Mouse (Mus musculus): ENCODE measurements around the gene Acaa1a. TPM values are rescaled to one million over a fixed set of nuclear protein-coding genes. Genes with fewer than 3 reads are reported as not detected.

The Acaa1a gene
- polyA plus RNA-seq, 1 experiment from 2014 or later = 125 TPM

GRCm38 (mm10) chr9:119340909-119341816 is 1.7 kb downstream of the Acaa1a start, which contains the start of gene Myd88:
Gene Myd88 (minus strand): TSS chr9:119341411.
- Histone ChIP-seq H3K27ac (replicated peaks) (peak within 1 kb of the TSS; percentile 92), H3K9me3 (no peaks in the 10 kb centered on the region), H3K4me1 (replicated peaks) (peaks cover 33% of the 10 kb centered on the region), H3K4me3 (peak within 1 kb of the TSS; percentile 93), H3K9ac (peak within 1 kb of the TSS; percentile 94), H3K36me3 (peaks cover 24% of the 10 kb centered on the region), H3K4me2 (peak within 1 kb of the TSS; percentile 83), H3K27me3 (0 out of 2 replicates have a peak, but pooled peaks cover 4% of the 10 kb centered on the region)
- peak; percentile 97 for ATAC-seq (ENCODE audit: low FRiP score, low read depth)
- under 1% methylated on average over 52 of the region's 68 CpGs for WGBS

DNA sequence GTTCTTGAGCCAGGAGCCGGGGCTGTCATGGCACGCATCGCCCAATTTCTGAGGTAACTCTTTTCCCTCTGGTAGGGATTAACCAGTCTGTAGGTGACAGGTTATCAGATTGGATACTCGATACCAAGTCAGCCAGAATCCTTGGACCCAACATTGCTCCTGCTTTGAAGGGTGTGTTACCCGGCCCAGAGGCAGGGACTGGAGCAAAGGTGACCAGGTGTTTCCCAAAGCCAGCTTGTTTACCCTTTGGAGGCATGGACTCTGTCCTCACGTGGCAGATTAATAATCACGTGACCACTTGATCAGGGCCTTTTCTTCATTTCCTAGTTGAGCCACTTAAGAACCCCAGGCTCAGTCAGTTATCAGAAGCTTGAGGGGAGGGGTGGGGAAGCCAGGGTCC is 3.3 kb downstream of the Acaa1a start:
- ATAC-seq (ENCODE audit: low FRiP score, low read depth) = no peak
- Histone ChIP-seq H3K27ac (replicated peaks) (no peak overlapping the region), H3K9ac (no peak overlapping the region; the same call in 1 of the 2 replicates), H3K27me3 (0 out of 2 replicates have a peak, but pooled peaks cover 4% of the 10 kb centered on the region), H3K4me2 (peak overlapping the region; percentile 83; the same call in 1 of the 2 replicates), H3K4me1 (replicated peaks) (peaks cover 33% of the 10 kb centered on the region), H3K9me3 (no peaks in the 10 kb centered on the region), H3K4me3 (peak overlapping the region; percentile 93; the same call in 1 of the 2 replicates), H3K36me3 (peaks cover 37% of the 10 kb centered on the region)
- WGBS = 92% methylated on average over 7 of the region's 7 CpGs

DNA sequence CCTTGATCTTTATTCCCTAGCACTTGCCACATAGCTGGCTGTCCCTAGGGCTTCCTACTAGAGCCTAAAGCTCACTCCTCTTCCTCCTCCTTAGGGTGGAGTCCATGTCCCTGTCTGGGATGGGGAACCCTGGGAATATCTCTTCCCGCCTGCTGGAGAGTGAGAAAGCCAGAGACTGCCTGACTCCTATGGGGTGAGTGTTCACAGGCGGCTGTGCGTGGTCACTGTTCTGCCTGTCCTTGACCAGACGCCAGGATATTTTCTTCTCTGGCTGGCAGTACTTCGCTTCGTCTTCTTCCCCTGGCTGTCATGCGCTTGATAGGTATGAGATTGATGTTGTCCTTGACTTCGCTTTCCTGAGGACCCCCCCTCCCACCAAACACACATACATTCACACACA is 6.9 kb downstream of the Acaa1a start:
- Histone ChIP-seq H3K4me1 (replicated peaks) (peaks cover 15% of the 10 kb centered on the region), H3K36me3 (peaks cover 55% of the 10 kb centered on the region), H3K4me3 (no peak overlapping the region), H3K27me3 (no peaks in the 10 kb centered on the region), H3K9ac (no peak overlapping the region), H3K27ac (replicated peaks) (no peak overlapping the region), H3K9me3 (no peaks in the 10 kb centered on the region), H3K4me2 (no peak overlapping the region)
- WGBS = 96% methylated on average over 8 of the region's 8 CpGs
- no peak for ATAC-seq (ENCODE audit: low FRiP score, low read depth)

DNA sequence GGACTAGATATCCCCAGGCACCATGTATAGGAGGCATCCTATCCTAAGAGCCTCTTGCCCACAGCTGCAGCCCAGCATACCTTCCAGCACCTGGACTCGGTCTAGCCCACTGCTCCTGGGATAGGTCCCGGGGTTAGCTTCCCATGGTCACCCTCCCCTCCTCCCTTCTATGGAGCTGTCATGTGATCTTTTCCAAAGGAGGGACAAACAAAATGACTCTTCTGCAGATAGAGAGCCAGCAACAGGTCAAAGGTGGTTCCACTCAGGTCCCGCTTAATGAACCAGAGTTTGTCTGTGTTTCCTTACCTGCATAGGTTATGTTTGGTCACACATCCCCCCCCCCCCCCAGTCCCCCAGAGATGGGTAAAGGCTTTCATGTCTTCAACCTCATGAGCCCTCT is 11.1 kb downstream of the Acaa1a start:
- Histone ChIP-seq H3K4me2 (no peak overlapping the region), H3K27ac (replicated peaks) (no peak overlapping the region), H3K27me3 (no peaks in the 10 kb centered on the region), H3K36me3 (peaks cover 38% of the 10 kb centered on the region), H3K4me1 (replicated peaks) (no peaks in the 10 kb centered on the region), H3K4me3 (no peak overlapping the region), H3K9ac (no peak overlapping the region), H3K9me3 (no peaks in the 10 kb centered on the region)
- WGBS = 91% methylated on average over 3 of the region's 3 CpGs
- ATAC-seq (ENCODE audit: low FRiP score, low read depth) = no peak

GRCm38 (mm10) chr9:119350947-119351705 is 11.7 kb downstream of the Acaa1a start:
- peaks cover 33% of the 10 kb centered on the region for H3K36me3 ChIP-seq
- WGBS = 92% methylated on average over 10 of the region's 10 CpGs

DNA sequence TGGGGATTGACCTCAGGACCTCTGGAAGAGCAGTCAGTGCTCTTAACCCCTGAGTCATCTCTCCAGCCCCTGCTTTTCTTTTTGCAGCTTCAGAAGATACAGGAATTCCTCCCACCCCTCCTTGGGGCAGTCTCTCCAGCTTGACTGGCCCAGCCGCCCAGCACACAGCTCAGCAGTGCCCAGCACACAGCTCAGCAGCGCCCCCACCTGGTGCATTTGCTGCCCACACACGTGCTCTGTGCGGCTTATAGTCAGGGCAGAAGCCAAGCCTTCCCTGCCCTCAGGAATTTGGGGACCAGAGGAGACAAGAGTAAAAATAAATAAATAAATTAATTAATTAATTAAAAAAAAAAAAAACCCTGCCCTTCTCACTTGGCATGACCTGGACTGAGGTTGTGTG is 12.6 kb downstream of the Acaa1a start:
- no peak overlapping the region for H3K4me3 ChIP-seq
- H3K27me3 ChIP-seq = no peaks in the 10 kb centered on the region
- no peak overlapping the region for H3K27ac ChIP-seq (replicated peaks)
- peaks cover 26% of the 10 kb centered on the region for H3K36me3 ChIP-seq
- no peak overlapping the region for H3K9ac ChIP-seq
- H3K4me2 ChIP-seq = no peak overlapping the region
- ATAC-seq (ENCODE audit: low FRiP score, low read depth) = peak; percentile 64; the same call in 1 of the 2 replicates
- WGBS = 24% methylated on average over 4 of the region's 4 CpGs
- H3K4me1 ChIP-seq (replicated peaks) = no peaks in the 10 kb centered on the region
- H3K9me3 ChIP-seq = no peaks in the 10 kb centered on the region

More at GRCm38 (mm10) chr9:119350947-119351705, 11.7 kb downstream of the Acaa1a start:
- no peak for ATAC-seq (ENCODE audit: low FRiP score, low read depth)
- Histone ChIP-seq H3K27ac (replicated peaks) (no peak overlapping the region), H3K9ac (no peak overlapping the region), H3K4me2 (no peak overlapping the region), H3K27me3 (no peaks in the 10 kb centered on the region), H3K9me3 (no peaks in the 10 kb centered on the region), H3K4me3 (no peak overlapping the region), H3K4me1 (replicated peaks) (no peaks in the 10 kb centered on the region)

- Histone ChIP-seq H3K9ac (no peak overlapping the region), H3K27me3 (no peaks in the 10 kb centered on the region), H3K27ac (replicated peaks) (no peak overlapping the region), H3K9me3 (no peaks in the 10 kb centered on the region), H3K36me3 (peaks cover 14% of the 10 kb centered on the region), H3K4me2 (no peak overlapping the region), H3K4me3 (no peak overlapping the region), H3K4me1 (replicated peaks) (peaks cover 8% of the 10 kb centered on the region)
- WGBS = 75% methylated on average over 6 of the region's 6 CpGs
- no peak for ATAC-seq (ENCODE audit: low FRiP score, low read depth)
Observed at GRCm38 (mm10) chr9:119353926-119354325, 14.4 kb downstream of the Acaa1a start.

DNA sequence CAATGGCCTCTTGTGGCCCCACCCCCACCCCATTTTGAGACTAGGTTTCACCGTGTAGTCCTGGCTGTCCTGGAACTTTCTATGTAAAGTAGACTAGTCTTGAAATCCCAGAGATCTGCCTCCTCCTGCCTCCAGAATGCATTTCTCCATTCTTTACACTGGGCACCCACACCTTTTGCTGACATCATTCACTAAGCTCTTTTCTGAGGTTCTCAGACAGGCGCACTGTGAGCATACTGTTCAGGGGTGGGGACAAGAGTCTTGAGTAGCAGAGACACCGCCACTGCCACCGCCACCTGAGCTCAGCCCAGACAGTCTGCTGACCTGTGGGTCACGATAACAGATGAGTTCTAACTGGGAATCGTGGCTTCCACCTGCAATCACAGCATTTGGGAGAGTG is 16.5 kb downstream of the Acaa1a start:
- Histone ChIP-seq H3K27ac (replicated peaks) (no peak overlapping the region), H3K4me3 (no peak overlapping the region), H3K36me3 (peaks cover 6% of the 10 kb centered on the region), H3K4me1 (replicated peaks) (peaks cover 8% of the 10 kb centered on the region), H3K4me2 (no peak overlapping the region), H3K27me3 (no peaks in the 10 kb centered on the region), H3K9ac (no peak overlapping the region), H3K9me3 (no peaks in the 10 kb centered on the region)
- ATAC-seq (ENCODE audit: low FRiP score, low read depth) = no peak
- 77% methylated on average over 6 of the region's 6 CpGs for WGBS

GRCm38 (mm10) chr9:119357331-119358057 is 18.0 kb downstream of the Acaa1a start, which contains the start of gene Xylb:
Gene Xylb (plus strand): TSS chr9:119357381.
- Histone ChIP-seq H3K9ac (peak within 1 kb of the TSS; percentile 62), H3K36me3 (no peaks in the 10 kb centered on the region; the same call in 1 of the 2 replicates), H3K27ac (replicated peaks) (no peak within 1 kb of the TSS), H3K4me1 (replicated peaks) (peaks cover 8% of the 10 kb centered on the region), H3K4me2 (peak within 1 kb of the TSS; percentile 82), H3K27me3 (no peaks in the 10 kb centered on the region), H3K4me3 (peak within 1 kb of the TSS; percentile 79), H3K9me3 (no peaks in the 10 kb centered on the region)
- 2% methylated on average over 65 of the region's 65 CpGs for WGBS
- ATAC-seq (ENCODE audit: low FRiP score, low read depth) = peak; percentile 89

GRCm38 (mm10) chr9:119358058-119358429 is 18.6 kb downstream of the Acaa1a start:
- 34% methylated on average over 9 of the region's 9 CpGs for WGBS
- Histone ChIP-seq H3K4me2 (peak overlapping the region; percentile 82), H3K4me1 (replicated peaks) (peaks cover 8% of the 10 kb centered on the region), H3K9me3 (no peaks in the 10 kb centered on the region), H3K36me3 (no peaks in the 10 kb centered on the region; the same call in 1 of the 2 replicates), H3K9ac (0 out of 2 replicates have a peak overlapping the region, but pooled peaks have one; percentile 62), H3K27ac (replicated peaks) (no peak overlapping the region), H3K4me3 (peak overlapping the region; percentile 79), H3K27me3 (no peaks in the 10 kb centered on the region)
- ATAC-seq (ENCODE audit: low FRiP score, low read depth) = no peak

DNA sequence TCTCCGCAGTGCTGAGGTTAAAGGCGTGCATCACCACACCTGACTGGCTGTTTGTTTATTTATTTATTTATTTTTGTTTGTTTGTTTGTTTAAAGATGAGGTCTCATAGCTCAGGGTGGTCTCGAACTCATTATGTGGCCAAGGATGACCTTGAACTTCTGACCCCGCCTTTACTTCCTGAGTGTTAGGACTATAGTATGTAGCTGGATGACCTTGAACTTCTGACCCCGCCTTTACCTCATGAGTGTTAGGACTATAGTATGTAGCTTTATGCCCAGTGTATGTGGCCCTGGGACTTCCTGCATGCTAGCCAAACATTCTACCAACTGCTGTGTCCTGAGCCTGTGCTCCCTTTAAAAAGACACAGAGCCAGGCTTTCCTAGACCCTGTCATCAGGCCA is 21.9 kb downstream of the Acaa1a start:
- WGBS = 94% methylated on average over 5 of the region's 5 CpGs
- H3K27me3 ChIP-seq = no peaks in the 10 kb centered on the region
- peaks cover 8% of the 10 kb centered on the region for H3K4me1 ChIP-seq (replicated peaks)
- ATAC-seq (ENCODE audit: low FRiP score, low read depth) = no peak
- no peaks in the 10 kb centered on the region for H3K9me3 ChIP-seq
- H3K36me3 ChIP-seq = no peaks in the 10 kb centered on the region
- H3K4me2 ChIP-seq = no peak overlapping the region
- no peak overlapping the region for H3K9ac ChIP-seq
- no peak overlapping the region for H3K27ac ChIP-seq (replicated peaks)
- no peak overlapping the region for H3K4me3 ChIP-seq

Measured in hindbrain, embryonic 15.5 days (tissue).